ENCODE assay signal across 8 mouse cellular contexts in the genomic region with DNA sequence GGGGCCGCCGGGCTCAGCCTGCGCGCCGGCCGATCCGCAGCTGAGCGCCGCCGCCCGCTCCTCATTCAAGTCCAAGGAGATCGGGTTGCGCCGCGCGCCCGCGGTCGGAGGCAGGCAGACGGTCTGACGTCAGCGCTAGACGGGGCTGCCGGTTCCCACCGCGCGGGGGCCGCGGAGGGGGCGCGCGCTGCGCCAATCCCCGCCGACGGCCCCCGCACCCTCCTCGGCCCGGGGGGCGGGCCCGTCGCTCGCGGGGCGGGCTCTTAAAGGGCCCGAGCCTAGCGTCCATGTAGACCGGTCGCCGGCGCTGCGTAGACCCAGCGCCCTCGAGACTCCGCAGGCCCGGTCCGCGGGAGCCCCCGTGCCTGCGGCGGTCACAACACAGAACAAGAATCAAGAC. TPM values are rescaled to one million over a fixed set of nuclear protein-coding genes. Genes with fewer than 3 reads are reported as not detected.
DNase-seq lines count a peak whose midpoint lies in the region; ATAC-seq and TF ChIP-seq lines count a peak whose summit lies in the region.

A gene (minus strand): TSS at position 125 of the 400 bp plus-strand sequence.

- WGBS in embryonic facial prominence, embryonic 12.5 days: under 1% methylated on average over 38 of the region's 61 CpGs
- 2% methylated on average over 60 of the region's 61 CpGs for WGBS in heart, adult 2 months
- under 1% methylated on average over 19 of the region's 61 CpGs for WGBS in limb, embryonic 11.5 days
- under 1% methylated on average over 35 of the region's 61 CpGs for WGBS in midbrain, embryonic 13.5 days

- peak within 1 kb of the TSS; percentile 90 for H3K4me2 ChIP-seq in embryonic facial prominence, embryonic 12.5 days (replicated peaks)
- peak within 1 kb of the TSS; percentile 79 for H3K4me2 ChIP-seq in limb, embryonic 11.5 days (ENCODE audit: low read depth, severe bottlenecking)
- peak within 1 kb of the TSS; percentile 76 for H3K4me2 ChIP-seq in midbrain, embryonic 13.5 days (replicated peaks)

- peaks cover 2% of the 10 kb centered on the region; the same call in 1 of the 2 replicates for H3K79me2 ChIP-seq in heart, adult 2 months (replicated peaks; ENCODE audit: control insufficient read depth, insufficient read depth, low read length)

- peak; percentile 80; the same call in 1 of the 2 replicates for TF ChIP-seq POLR2A in heart, adult 2 months (IDR thresholded peaks at IDR 0.05; ENCODE audit: insufficient read depth, low read depth, low read length)

- H3K36me3 ChIP-seq in embryonic facial prominence, embryonic 12.5 days: no peaks in the 10 kb centered on the region
- H3K36me3 ChIP-seq in heart, adult 2 months (ENCODE audit: control insufficient read depth, insufficient read depth, low read length): no peaks in the 10 kb centered on the region
- no peaks in the 10 kb centered on the region for H3K36me3 ChIP-seq in limb, embryonic 11.5 days (ENCODE audit: control insufficient read depth, insufficient read depth, low read length)
- H3K36me3 ChIP-seq in midbrain, embryonic 13.5 days: no peaks in the 10 kb centered on the region

- intact Hi-C loops in heart, adult 2 months (cut with DNase I): loop anchor here (2.0 to 5.0 kb wide), 3 partner anchors 30 to 176 kb away; no protein-coding TSS in a partner anchor

- H3K27me3 ChIP-seq in embryonic facial prominence, embryonic 12.5 days: no peaks in the 10 kb centered on the region
- H3K27me3 ChIP-seq in heart, adult 2 months (ENCODE audit: control insufficient read depth, insufficient read depth, low read length): no peaks in the 10 kb centered on the region
- 0 out of 2 replicates have a peak, but pooled peaks cover 5% of the 10 kb centered on the region for H3K27me3 ChIP-seq in limb, embryonic 11.5 days (ENCODE audit: control insufficient read depth, insufficient read depth, low read length)
- 0 out of 2 replicates have a peak, but pooled peaks cover 3% of the 10 kb centered on the region for H3K27me3 ChIP-seq in midbrain, embryonic 13.5 days

- peak within 1 kb of the TSS; percentile 98 for H3K9ac ChIP-seq in embryonic facial prominence, embryonic 12.5 days
- peak within 1 kb of the TSS; percentile 97 for H3K9ac ChIP-seq in heart, adult 2 months (ENCODE audit: low read depth, low read length)
- peak within 1 kb of the TSS; percentile 99 for H3K9ac ChIP-seq in limb, embryonic 11.5 days (ENCODE audit: low read length)
- peak within 1 kb of the TSS; percentile 99 for H3K9ac ChIP-seq in midbrain, embryonic 13.5 days (replicated peaks)

- H3K27ac ChIP-seq in embryonic facial prominence, embryonic 12.5 days: peak within 1 kb of the TSS; percentile 84
- peak within 1 kb of the TSS; percentile 90 for H3K27ac ChIP-seq in heart, adult 2 months
- peak within 1 kb of the TSS; percentile 83 for H3K27ac ChIP-seq in limb, embryonic 11.5 days (replicated peaks; ENCODE audit: low read depth, low read length)
- peak within 1 kb of the TSS; percentile 91 for H3K27ac ChIP-seq in midbrain, embryonic 13.5 days

- no peaks in the 10 kb centered on the region for H3K9me3 ChIP-seq in embryonic facial prominence, embryonic 12.5 days
- no peaks in the 10 kb centered on the region for H3K9me3 ChIP-seq in limb, embryonic 11.5 days (ENCODE audit: control insufficient read depth, low read length)
- no peaks in the 10 kb centered on the region for H3K9me3 ChIP-seq in midbrain, embryonic 13.5 days

- H3K4me1 ChIP-seq in embryonic facial prominence, embryonic 12.5 days: peaks cover 49% of the 10 kb centered on the region
- peaks cover 11% of the 10 kb centered on the region for H3K4me1 ChIP-seq in heart, adult 2 months (ENCODE audit: control insufficient read depth, insufficient read depth, low read length)
- peaks cover 27% of the 10 kb centered on the region for H3K4me1 ChIP-seq in limb, embryonic 11.5 days (ENCODE audit: control insufficient read depth, insufficient read depth, low read length)
- peaks cover 48% of the 10 kb centered on the region for H3K4me1 ChIP-seq in midbrain, embryonic 13.5 days (replicated peaks)

- peak; percentile 94 for ATAC-seq in embryonic facial prominence, embryonic 12.5 days (ENCODE audit: insufficient number of reproducible peaks, insufficient read depth, low FRiP score, low TSS enrichment)
- peak; percentile 89 for ATAC-seq in limb, embryonic 11.5 days (ENCODE audit: insufficient number of reproducible peaks, low FRiP score, low TSS enrichment, low read depth)
- ATAC-seq in midbrain, embryonic 13.5 days: peak; percentile 95

- TF ChIP-seq CTCF in heart, adult 2 months (IDR thresholded peaks at IDR 0.05): peak; percentile 26; the same call in 1 of the 2 replicates

- no peak for TF ChIP-seq EP300 in heart, adult 2 months (IDR thresholded peaks at IDR 0.05; ENCODE audit: insufficient read depth, low read depth, low read length)

- peak within 1 kb of the TSS; percentile 87 for H3K4me3 ChIP-seq in embryonic facial prominence, embryonic 12.5 days
- peak within 1 kb of the TSS; percentile 85 for H3K4me3 ChIP-seq in heart, adult 2 months
- H3K4me3 ChIP-seq in limb, embryonic 11.5 days (ENCODE audit: low read depth, low read length): peak within 1 kb of the TSS; percentile 83
- H3K4me3 ChIP-seq in midbrain, embryonic 13.5 days (replicated peaks): peak within 1 kb of the TSS; percentile 97

- peak; percentile 94 for DNase-seq in adrenal gland, postnatal 25 days
- peak; percentile 94 to 96 for DNase-seq in heart, adult 2 months
- peak; percentile 91 for DNase-seq in kidney, adult 18-20 months
- DNase-seq in limb, embryonic 11.5 days (ENCODE audit: low spot score): peak; percentile 92
- DNase-seq in spleen, adult 12 weeks (ENCODE audit: low spot score): peak; percentile 38
- DNase-seq in MN1 (ENCODE audit: low spot score): no peak

RNA-seq across cellular contexts. Expression of the gene that starts here (rescaled TPM):
- total RNA-seq in adrenal gland, postnatal 25 days (2021): 34.2 and 78.1 TPM in 2 replicates
- polyA plus RNA-seq in embryonic facial prominence, embryonic 12.5 days (2016; fragmentation: Nextera tagmentation; extraction: Ambion mirVana): 5.8 and 6.7 TPM in 2 replicates
- 10 to 100 TPM; 28.4 to 31.4 TPM for total RNA-seq in heart, adult 2 months (2021)
- polyA plus RNA-seq in heart, adult 2 months (2012; rRNA removed): 37.4 and 41.7 TPM in 2 replicates
- polyA plus RNA-seq in limb, embryonic 11.5 days (2014; fragmentation: Nextera tagmentation; extraction: Ambion mirVana): 2.5 and 2.6 TPM in 2 replicates
- polyA plus RNA-seq in midbrain, embryonic 13.5 days (2015; fragmentation: Nextera tagmentation; extraction: Ambion mirVana): 3.9 and 4.7 TPM in 2 replicates
